Mouse (Mus musculus): ENCODE data around the gene Atp7a. TPM values are rescaled to one million over a fixed set of nuclear protein-coding genes. Genes with fewer than 3 reads are reported as not detected.
"Not testable (repeated sequence)": the region's sequence is repeated elsewhere in the genome, so short reads cannot be mapped to it uniquely, and the experiment has no call there.

Gene Atp7a
- 23.5 and 28.3 TPM in 2 replicates for polyA plus RNA-seq (2015; fragmentation: Nextera tagmentation; extraction: Ambion mirVana)

DNA sequence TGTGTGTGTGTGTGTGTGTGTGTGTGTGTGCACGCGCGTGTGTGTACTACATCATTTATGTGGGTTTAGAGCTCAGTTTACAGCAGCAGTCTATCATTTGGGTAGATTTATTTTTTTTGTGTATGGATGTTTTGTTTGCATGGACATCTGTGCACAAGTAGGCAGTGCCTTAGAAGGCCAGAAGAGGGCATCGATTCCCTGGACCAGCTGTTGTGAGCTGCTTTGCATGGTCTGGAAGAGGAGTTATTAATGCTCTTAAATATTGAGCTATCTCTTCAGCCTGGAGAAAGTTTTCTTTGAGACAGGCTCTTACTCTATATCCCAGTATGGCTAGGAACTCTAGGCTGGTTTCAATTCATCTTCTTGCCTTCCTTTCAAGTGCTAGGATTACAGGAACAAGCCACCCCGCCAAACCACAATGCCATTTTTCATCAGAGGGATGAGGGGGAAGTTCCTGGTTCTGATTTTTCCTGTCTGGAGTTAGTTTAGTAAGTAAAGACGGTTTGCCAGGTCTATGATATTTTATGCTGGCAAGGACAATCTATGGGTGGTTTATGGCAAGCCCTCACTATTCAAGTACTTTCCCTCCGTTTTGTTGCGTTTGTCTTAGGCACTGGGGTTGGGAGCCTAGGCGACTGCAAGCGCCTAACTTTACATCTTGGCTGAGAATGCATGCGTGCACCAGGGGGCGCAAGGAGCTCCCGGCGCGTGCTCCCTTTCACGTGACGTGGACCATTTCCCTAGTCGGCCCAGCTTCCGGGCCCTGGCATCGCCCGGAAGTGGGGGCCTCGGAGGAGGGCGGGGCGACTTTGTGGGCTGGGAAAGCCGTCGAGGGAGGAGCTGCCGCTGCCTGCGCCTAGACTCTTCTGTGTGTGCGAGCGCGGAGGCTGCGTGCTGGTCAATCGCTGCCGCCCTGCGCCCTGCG is at the start of gene Atp7a:
TSS of gene Atp7a (plus strand) at position 859 of the 925 bp plus-strand sequence.
- Histone ChIP-seq H3K9ac (peak within 1 kb of the TSS; percentile 76), H3K9me3 (no peaks in the 10 kb centered on the region), H3K4me1 (no peaks in the 10 kb centered on the region), H3K36me3 (0 out of 2 replicates have a peak, but pooled peaks cover 4% of the 10 kb centered on the region), H3K27ac (peak within 1 kb of the TSS; percentile 85), H3K4me2 (peak within 1 kb of the TSS; percentile 56), H3K27me3 (peaks cover 6% of the 10 kb centered on the region; the same call in 1 of the 2 replicates), H3K4me3 (peak within 1 kb of the TSS; percentile 52)
- WGBS = 21% methylated on average over 36 of the region's 36 CpGs
- peak; percentile 95 for ATAC-seq (ENCODE audit: insufficient number of reproducible peaks, insufficient read depth, low FRiP score, low TSS enrichment, low read depth)

DNA sequence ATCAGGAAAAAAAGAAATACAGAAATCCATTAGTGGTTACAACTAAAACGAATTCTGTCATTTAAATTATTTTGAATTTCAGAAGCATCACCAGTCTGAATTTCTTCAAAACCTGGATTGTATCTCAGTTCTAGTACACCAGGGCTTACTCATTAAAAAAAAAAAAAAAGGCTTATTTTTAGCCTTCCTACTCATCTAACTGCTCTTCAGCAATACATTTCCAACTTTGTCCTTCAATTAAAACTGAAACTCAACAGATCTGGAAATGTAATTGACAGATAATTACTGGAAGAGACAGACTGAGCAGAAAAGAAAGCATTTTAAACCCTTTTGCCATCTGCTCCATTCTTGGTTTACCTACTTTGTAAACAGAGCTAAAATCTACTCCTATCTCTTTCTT is 25.5 kb upstream of the Atp7a start:
- no peak for ATAC-seq (ENCODE audit: insufficient number of reproducible peaks, insufficient read depth, low FRiP score, low TSS enrichment, low read depth)
- Histone ChIP-seq H3K4me3 (no peak overlapping the region), H3K36me3 (0 out of 2 replicates have a peak, but pooled peaks cover 4% of the 10 kb centered on the region), H3K4me2 (no peak overlapping the region), H3K27me3 (no peaks in the 10 kb centered on the region), H3K9ac (no peak overlapping the region), H3K4me1 (no peaks in the 10 kb centered on the region), H3K27ac (no peak overlapping the region), H3K9me3 (no peaks in the 10 kb centered on the region)
- WGBS = 79% methylated on average over 1 of the region's 1 CpGs

DNA sequence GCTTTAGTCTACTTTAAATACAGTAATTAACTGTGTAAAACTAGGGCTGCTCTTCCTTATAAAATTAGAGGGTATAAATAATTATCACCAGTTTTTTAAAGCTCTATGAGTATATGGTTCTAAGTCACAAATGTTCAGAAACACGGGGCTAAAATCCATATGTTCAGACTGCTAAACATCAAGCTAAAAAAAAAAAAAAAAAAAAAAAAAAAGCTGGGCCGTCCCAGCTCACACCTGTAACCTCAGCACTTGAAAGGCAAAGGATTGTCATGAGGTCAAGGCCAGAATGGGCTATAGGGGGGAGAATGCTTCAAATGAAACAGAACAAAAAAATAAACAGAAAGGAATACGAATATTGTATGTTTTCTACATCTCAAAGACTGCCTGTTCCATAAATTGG is 16.3 kb upstream of the Atp7a start:
- Histone ChIP-seq H3K9me3 (no peaks in the 10 kb centered on the region), H3K4me1 (peaks cover 3% of the 10 kb centered on the region; the same call in 1 of the 2 replicates), H3K4me2 (peak overlapping the region; percentile 53), H3K4me3 (peak overlapping the region; percentile 51), H3K9ac (peak overlapping the region; percentile 70), H3K27me3 (peaks cover 6% of the 10 kb centered on the region; the same call in 1 of the 2 replicates), H3K36me3 (no peaks in the 10 kb centered on the region), H3K27ac (no peak overlapping the region)
- no peak for ATAC-seq (ENCODE audit: insufficient number of reproducible peaks, insufficient read depth, low FRiP score, low TSS enrichment, low read depth)
- WGBS = 19% methylated on average over 3 of the region's 3 CpGs

DNA sequence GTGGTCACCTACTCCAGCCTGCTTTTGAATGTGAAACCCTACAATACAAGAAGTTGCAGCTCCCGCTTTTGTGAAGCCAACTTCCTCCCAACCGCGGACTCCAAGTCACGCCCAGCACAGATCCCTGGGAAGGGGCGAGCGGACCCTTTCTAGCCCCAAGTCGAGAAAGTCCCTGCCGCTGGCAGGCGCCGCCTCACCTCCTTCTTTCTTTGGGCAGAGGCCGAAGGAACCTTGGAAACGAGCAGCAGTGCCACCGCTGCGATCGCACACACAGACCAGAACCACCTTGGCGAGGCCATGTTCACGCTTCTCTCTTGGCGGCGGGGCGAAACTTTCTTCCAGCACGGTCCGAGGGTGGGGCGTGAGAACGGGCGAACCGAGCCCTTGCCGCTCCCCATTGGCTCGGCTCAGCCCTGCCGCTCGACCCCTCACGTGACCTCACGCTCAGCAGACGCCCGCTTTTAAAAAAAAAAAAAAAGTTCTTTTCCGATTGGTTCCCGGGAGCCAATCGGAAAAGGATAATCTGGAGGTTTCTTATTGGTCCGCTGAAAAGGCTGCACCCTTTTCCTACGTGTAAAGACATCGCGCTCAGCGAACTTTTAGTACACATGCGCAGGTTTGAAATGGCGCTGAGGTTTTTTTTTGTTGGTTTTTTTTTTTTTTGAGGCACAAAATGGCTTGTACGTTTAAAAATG is 15.5 kb upstream of the Atp7a start, which contains the start of gene Magt1:
TSS of gene Magt1 (minus strand) at position 442 of the 695 bp plus-strand sequence.
- no peaks in the 10 kb centered on the region for H3K9me3 ChIP-seq

DNA sequence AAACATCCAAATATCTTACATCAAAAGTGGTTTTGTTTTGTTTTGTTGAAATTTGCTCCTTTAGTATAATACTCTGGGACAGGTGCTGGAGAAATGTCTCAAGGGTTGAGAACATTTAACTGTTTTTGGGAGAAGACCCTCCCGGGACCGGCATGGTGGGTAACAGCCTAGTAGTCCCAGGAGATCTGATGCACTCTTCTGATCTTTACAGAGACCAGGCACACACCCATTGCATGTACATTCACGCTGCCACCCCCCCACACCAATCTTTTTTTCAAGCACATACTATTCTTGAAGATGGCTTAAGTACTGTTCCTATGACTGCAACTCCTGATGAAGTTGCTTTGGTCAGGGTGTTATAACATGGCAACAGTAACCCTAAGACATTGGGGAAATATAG is 14.5 kb upstream of the Atp7a start:
- Histone ChIP-seq H3K4me3 (peak overlapping the region; percentile 51; the same call in 1 of the 2 replicates), H3K27ac (peak overlapping the region; percentile 82), H3K9me3 (no peaks in the 10 kb centered on the region), H3K36me3 (no peaks in the 10 kb centered on the region), H3K9ac (no peak overlapping the region), H3K4me2 (peak overlapping the region; percentile 54), H3K27me3 (peaks cover 6% of the 10 kb centered on the region; the same call in 1 of the 2 replicates), H3K4me1 (peaks cover 3% of the 10 kb centered on the region; the same call in 1 of the 2 replicates)
- WGBS = 60% methylated on average over 3 of the region's 3 CpGs
- no peak for ATAC-seq (ENCODE audit: insufficient number of reproducible peaks, insufficient read depth, low FRiP score, low TSS enrichment, low read depth)

More for the DNA sequence above, 15.5 kb upstream of the Atp7a start, which contains the start of gene Magt1:
- Histone ChIP-seq H3K9ac (peak within 1 kb of the TSS; percentile 70), H3K4me1 (peaks cover 3% of the 10 kb centered on the region; the same call in 1 of the 2 replicates), H3K4me2 (peak within 1 kb of the TSS; percentile 54), H3K27me3 (peaks cover 6% of the 10 kb centered on the region; the same call in 1 of the 2 replicates), H3K36me3 (no peaks in the 10 kb centered on the region), H3K27ac (peak within 1 kb of the TSS; percentile 86), H3K4me3 (peak within 1 kb of the TSS; percentile 51)
- WGBS = 22% methylated on average over 45 of the region's 45 CpGs
- ATAC-seq (ENCODE audit: insufficient number of reproducible peaks, insufficient read depth, low FRiP score, low TSS enrichment, low read depth) = peak; percentile 88

DNA sequence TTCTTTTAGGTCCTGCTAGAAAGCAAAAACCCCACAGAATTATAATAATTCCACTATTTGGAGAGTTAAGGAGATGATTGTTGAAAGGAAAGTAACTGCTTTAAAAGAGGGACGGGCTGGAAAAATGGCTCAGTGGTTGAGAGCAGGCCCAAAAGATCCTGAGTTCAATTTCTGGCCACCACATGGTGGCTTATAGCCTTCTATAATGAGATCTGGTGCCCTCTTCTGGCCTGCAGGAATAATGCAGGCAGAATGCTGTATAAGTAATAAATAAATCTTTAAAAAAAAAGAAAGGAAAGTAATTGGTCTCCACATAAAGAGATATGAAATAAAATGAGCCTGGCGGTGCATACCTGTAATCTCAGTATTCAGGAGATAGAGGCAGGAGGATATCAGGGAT is 13.9 kb upstream of the Atp7a start:
- Histone ChIP-seq H3K4me3 (no peak overlapping the region), H3K36me3 (no peaks in the 10 kb centered on the region)
- ATAC-seq (ENCODE audit: insufficient number of reproducible peaks, insufficient read depth, low FRiP score, low TSS enrichment, low read depth) = no peak

DNA sequence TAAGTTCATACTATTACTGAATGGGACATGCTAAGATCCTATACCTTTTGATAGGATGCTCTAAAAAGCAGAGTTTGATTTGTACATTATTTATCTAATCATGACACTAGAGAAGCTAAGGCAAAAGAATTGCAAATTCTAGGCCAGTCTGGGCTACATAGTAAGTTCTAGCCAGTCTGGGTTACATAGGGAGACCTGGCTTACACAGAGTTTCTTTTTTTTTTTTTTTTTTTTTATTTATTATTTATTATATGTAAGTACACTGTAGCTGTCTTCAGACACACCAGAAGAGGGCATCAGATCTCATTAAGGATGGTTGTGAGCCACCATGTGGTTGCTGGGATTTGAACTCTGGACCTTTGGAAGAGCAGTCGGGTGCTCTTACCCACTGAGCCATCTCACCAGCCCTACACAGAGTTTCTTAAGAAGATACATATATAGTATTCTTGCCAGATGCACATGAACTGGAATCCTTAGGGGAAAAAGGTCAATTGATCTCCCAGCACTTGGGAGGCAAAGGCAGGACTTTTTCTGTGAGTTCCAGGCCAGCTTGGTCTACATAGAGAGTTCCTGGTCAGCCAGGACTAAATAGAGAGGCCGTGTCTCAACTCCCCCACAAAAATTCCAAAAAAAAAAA is 12.2 kb upstream of the Atp7a start:
- H3K9ac ChIP-seq; H3K9me3 ChIP-seq; H3K36me3 ChIP-seq; H3K27me3 ChIP-seq; H3K4me1 ChIP-seq; ATAC-seq (ENCODE audit: insufficient number of reproducible peaks, insufficient read depth, low FRiP score, low TSS enrichment, low read depth); H3K27ac ChIP-seq: not testable (repeated sequence)
- Histone ChIP-seq H3K4me2 (peak overlapping the region; percentile 37), H3K4me3 (peak overlapping the region; percentile 60; the same call in 1 of the 2 replicates)
- WGBS = 71% methylated on average over 2 of the region's 2 CpGs

More for the DNA sequence above, 13.9 kb upstream of the Atp7a start:
- WGBS = 22% methylated on average over 2 of the region's 2 CpGs
- peaks cover 3% of the 10 kb centered on the region; the same call in 1 of the 2 replicates for H3K4me1 ChIP-seq
- no peak overlapping the region for H3K9ac ChIP-seq
- H3K4me2 ChIP-seq = no peak overlapping the region
- peaks cover 6% of the 10 kb centered on the region; the same call in 1 of the 2 replicates for H3K27me3 ChIP-seq
- H3K27ac ChIP-seq = no peak overlapping the region
- H3K9me3 ChIP-seq = no peaks in the 10 kb centered on the region

DNA sequence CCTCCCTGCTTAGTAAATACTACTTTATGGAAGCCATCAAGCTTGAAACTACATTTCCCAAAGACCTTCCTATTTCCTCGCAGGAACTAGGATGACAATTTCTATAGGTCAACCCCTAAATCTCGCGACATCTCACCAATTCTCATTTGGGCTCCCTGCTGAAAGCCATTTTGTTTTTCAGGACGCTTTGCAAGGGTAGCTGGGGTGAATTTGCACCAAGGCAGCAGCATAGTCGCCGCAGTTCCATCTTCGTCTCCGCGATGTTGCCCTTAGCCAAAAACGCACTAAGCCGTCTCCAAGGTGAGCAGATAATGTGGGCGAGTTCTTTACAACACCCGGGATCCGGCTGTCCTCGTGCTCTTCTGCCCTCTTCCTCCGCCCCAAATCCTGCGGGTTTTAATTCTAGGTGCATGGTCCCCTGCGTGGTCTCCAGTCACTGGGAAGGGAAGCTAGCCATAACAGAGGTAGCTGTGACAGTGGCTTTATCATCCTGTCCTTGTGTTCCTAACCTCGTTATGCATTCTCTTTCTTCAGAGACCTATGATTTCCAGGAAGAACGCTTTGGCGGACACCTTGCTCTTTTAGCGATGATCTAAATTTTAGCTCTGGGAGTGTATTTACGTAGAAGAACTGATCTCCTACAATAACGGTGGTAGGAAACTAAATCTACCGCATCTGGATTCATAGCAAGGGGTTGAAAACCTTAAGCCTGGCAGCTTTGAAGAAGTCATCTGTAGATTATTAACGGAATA is 11.3 kb upstream of the Atp7a start, which contains the start of gene Cox7b:
TSS of gene Cox7b (plus strand) at position 130 of the 752 bp plus-strand sequence.
- Histone ChIP-seq H3K9ac (peak within 1 kb of the TSS; percentile 74), H3K4me1 (no peaks in the 10 kb centered on the region), H3K36me3 (0 out of 2 replicates have a peak, but pooled peaks cover 5% of the 10 kb centered on the region), H3K27me3 (0 out of 2 replicates have a peak, but pooled peaks cover 6% of the 10 kb centered on the region), H3K4me2 (peak within 1 kb of the TSS; percentile 55), H3K4me3 (peak within 1 kb of the TSS; percentile 60), H3K27ac (peak within 1 kb of the TSS; percentile 87), H3K9me3 (no peaks in the 10 kb centered on the region)
- peak; percentile 52; the same call in 1 of the 2 replicates for ATAC-seq (ENCODE audit: insufficient number of reproducible peaks, insufficient read depth, low FRiP score, low TSS enrichment, low read depth)
- 24% methylated on average over 26 of the region's 26 CpGs for whole genome bisulfite sequencing

DNA sequence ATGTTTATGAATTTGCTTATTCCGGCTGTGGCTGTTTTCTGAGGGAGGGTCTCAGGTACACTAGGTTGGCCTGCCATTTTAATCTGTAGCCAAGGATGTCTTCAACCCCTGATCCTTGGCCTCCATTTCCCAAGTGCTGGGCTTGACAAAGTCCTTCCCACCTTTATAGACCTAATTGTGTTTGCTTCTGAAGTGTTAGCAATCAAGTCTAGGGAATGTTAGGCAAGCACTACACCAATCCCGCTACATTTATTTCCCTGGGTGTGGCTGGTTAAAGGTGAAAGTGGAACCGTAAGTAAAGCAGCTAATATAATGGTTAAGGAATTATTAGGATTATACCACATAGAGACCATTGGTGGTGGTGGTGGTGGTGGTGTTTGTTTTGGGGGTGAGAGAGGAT is 10.0 kb upstream of the Atp7a start:
- 86% methylated on average over 3 of the region's 3 CpGs for WGBS
- Histone ChIP-seq H3K9me3 (no peaks in the 10 kb centered on the region), H3K27me3 (no peaks in the 10 kb centered on the region), H3K27ac (no peak overlapping the region), H3K36me3 (peaks cover 12% of the 10 kb centered on the region), H3K4me2 (peak overlapping the region; percentile 55), H3K4me1 (no peaks in the 10 kb centered on the region), H3K4me3 (peak overlapping the region; percentile 60; the same call in 1 of the 2 replicates), H3K9ac (no peak overlapping the region)
- ATAC-seq (ENCODE audit: insufficient number of reproducible peaks, insufficient read depth, low FRiP score, low TSS enrichment, low read depth) = no peak

DNA sequence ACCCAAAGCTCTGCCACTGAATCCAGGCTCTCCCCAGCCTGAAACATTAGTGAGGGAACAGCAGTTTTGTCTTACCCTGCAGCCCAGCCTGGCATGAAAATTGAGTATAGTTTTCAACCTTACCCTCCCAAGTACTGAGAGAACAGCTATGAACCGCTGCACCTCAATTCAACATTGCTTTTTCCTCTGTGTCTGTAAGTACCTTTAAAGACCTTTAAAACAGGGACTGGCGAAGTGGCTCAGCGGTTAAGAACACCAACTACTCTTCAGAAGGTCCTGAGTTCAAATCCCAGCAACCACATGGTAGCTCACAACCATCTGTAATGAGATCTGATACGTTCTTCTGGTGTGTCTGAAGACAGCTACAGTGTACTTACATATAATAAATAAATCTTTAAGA is 9.6 kb upstream of the Atp7a start:
- H3K9ac ChIP-seq = no peak overlapping the region
- peaks cover 13% of the 10 kb centered on the region for H3K36me3 ChIP-seq
- no peaks in the 10 kb centered on the region for H3K4me1 ChIP-seq
- H3K27me3 ChIP-seq = no peaks in the 10 kb centered on the region
- H3K4me3 ChIP-seq = no peak overlapping the region
- H3K9me3 ChIP-seq = no peaks in the 10 kb centered on the region
- no peak for ATAC-seq (ENCODE audit: insufficient number of reproducible peaks, insufficient read depth, low FRiP score, low TSS enrichment, low read depth)
- H3K4me2 ChIP-seq = no peak overlapping the region
- WGBS = 87% methylated on average over 4 of the region's 4 CpGs
- no peak overlapping the region for H3K27ac ChIP-seq

All from embryonic facial prominence, embryonic 13.5 days (tissue).